Mouse (Mus musculus) hindlimb bud, embryonic 11.5 days (tissue): ENCODE data around the gene Trip4.

Experiments used
- DNase-seq: peaks from one replicate; pipeline ENCODE4 v3.0.0-alpha.2; 2012; ENCODE audit warnings: low read depth, low spot score; ENCODE audit errors: extremely low spot score

Trip4 gene

GRCm38 (mm10) chr9:65908394-65909300, at the start of gene Trip4, which contains the start of gene Csnk1g1:
Trip4 (minus strand) TSS chr9:65908794.
Csnk1g1 (plus strand) TSS chr9:65908924.
- DNase-seq, result peak; percentile 90

- no peak for DNase-seq
These were observed 42.5 kb upstream of the Trip4 start for GRCm38 (mm10) chr9:65951082-65951587.

- no peak for DNase-seq
These were observed 29.0 kb upstream of the Trip4 start for GRCm38 (mm10) chr9:65937566-65937965.

GRCm38 (mm10) chr9:65929826-65930225, 21.2 kb upstream of the Trip4 start:
- no peak for DNase-seq

GRCm38 (mm10) chr9:65928456-65928855, 19.9 kb upstream of the Trip4 start:
- DNase-seq, result no peak

GRCm38 (mm10) chr9:65917015-65917414, 8.4 kb upstream of the Trip4 start:
- DNase-seq, result no peak

- DNase-seq, result no peak
These were observed 5.4 kb upstream of the Trip4 start for GRCm38 (mm10) chr9:65913976-65914375.

- no peak for DNase-seq
These were observed 1.2 kb upstream of the Trip4 start for GRCm38 (mm10) chr9:65909837-65910236.

GRCm38 (mm10) chr9:65909301-65909801, 757 bp upstream of the Trip4 start:
- no peak for DNase-seq

GRCm38 (mm10) chr9:65903419-65903818, 5.2 kb downstream of the Trip4 start:
- no peak for DNase-seq

GRCm38 (mm10) chr9:65902879-65903278, 5.7 kb downstream of the Trip4 start:
- no peak for DNase-seq

GRCm38 (mm10) chr9:65896977-65897376, 11.6 kb downstream of the Trip4 start:
- no peak for DNase-seq

GRCm38 (mm10) chr9:65891126-65891525, 17.5 kb downstream of the Trip4 start:
- no peak for DNase-seq

GRCm38 (mm10) chr9:65890143-65890628, 18.4 kb downstream of the Trip4 start, which contains the start of gene Pclaf:
Pclaf (plus strand) TSS chr9:65890237.
- no peak for DNase-seq

GRCm38 (mm10) chr9:65884564-65885315, 23.9 kb downstream of the Trip4 start:
- no peak for DNase-seq

- DNase-seq, result no peak
These were observed 48.9 kb downstream of the Trip4 start for GRCm38 (mm10) chr9:65859656-65860055.

- no peak for DNase-seq
These were observed 58.4 kb downstream of the Trip4 start for GRCm38 (mm10) chr9:65850203-65850602.

GRCm38 (mm10) chr9:65848154-65848553, 60.4 kb downstream of the Trip4 start:
- DNase-seq, result no peak

GRCm38 (mm10) chr9:65844421-65845165, 64.0 kb downstream of the Trip4 start:
- no peak for DNase-seq

- DNase-seq, result no peak
These were observed 68.8 kb downstream of the Trip4 start for GRCm38 (mm10) chr9:65839841-65840240.
